Mouse (Mus musculus) embryonic facial prominence, embryonic 12.5 days (tissue): ENCODE results near the gene Mier2. TPM values are rescaled to one million over a fixed set of nuclear protein-coding genes. Genes with fewer than 3 reads are reported as not detected.

Experiments used
- ATAC-seq: fragments of 200-750 bp; cut with Nextera tagmentation; 2 replicates; pipeline ENCODE4 v1.8.0; 2017; ENCODE audit not compliant: insufficient number of reproducible peaks, insufficient read depth, low FRiP score, low TSS enrichment
- H3K27ac ChIP-seq: fragments of 300-500 bp; sonication (generic); 2 replicates; pipeline ENCODE4 v1.5.1; 2016; ENCODE audit warnings: mild to moderate bottlenecking
- H3K27me3 ChIP-seq: fragments of 300-500 bp; sonication (generic); 2 replicates; pipeline ENCODE4 v1.6.1; 2016; ENCODE audit warnings: mild to moderate bottlenecking, moderate library complexity
- H3K36me3 ChIP-seq: fragments of 300-500 bp; sonication (generic); 2 replicates; pipeline ENCODE4 v1.6.1; 2016; ENCODE audit warnings: mild to moderate bottlenecking
- H3K4me1 ChIP-seq: fragments of 300-500 bp; sonication (generic); 2 replicates; pipeline ENCODE4 v1.6.1; 2016
- H3K4me2 ChIP-seq: fragments of 300-500 bp; sonication (generic); replicated peaks from 2 replicates; pipeline ENCODE4 v1.6.1; 2016; ENCODE audit warnings: mild to moderate bottlenecking, moderate library complexity
- H3K4me3 ChIP-seq: fragments of 300-500 bp; sonication (generic); 2 replicates; pipeline ENCODE4 v1.5.1; 2016; ENCODE audit warnings: mild to moderate bottlenecking
- H3K9ac ChIP-seq: fragments of 300-500 bp; sonication (generic); 2 replicates; pipeline ENCODE4 v1.6.1; 2016; ENCODE audit warnings: mild to moderate bottlenecking, moderate library complexity
- H3K9me3 ChIP-seq: fragments of 300-500 bp; sonication (generic); 2 replicates; pipeline ENCODE4 v1.6.1; 2016; ENCODE audit warnings: mild to moderate bottlenecking, moderate library complexity
- WGBS: fragments of 180-500 bp; shearing (Covaris S2); methylation state at CpG from one replicate; pipeline ENCODE4 v1.1.7; 2016; 5-methylcytosine and 5-hydroxymethylcytosine counted together
- microRNA-seq: library from miRNA; unstranded; fragments of <30 nt; microRNA quantifications from one replicate; pipeline ENCODE4, GENCODE M21; 2017
- polyA plus RNA-seq: library from polyadenylated mRNA; unstranded; fragments of >200 nt; fragmentation: Nextera tagmentation; extraction: Ambion mirVana; gene quantifications from 2 replicates; pipeline ENCODE4 v1.2.1, GENCODE M21; 2016

Gene Mier2
- polyA plus RNA-seq, 1 experiment from 2014 or later: 77.4 TPM

DNA sequence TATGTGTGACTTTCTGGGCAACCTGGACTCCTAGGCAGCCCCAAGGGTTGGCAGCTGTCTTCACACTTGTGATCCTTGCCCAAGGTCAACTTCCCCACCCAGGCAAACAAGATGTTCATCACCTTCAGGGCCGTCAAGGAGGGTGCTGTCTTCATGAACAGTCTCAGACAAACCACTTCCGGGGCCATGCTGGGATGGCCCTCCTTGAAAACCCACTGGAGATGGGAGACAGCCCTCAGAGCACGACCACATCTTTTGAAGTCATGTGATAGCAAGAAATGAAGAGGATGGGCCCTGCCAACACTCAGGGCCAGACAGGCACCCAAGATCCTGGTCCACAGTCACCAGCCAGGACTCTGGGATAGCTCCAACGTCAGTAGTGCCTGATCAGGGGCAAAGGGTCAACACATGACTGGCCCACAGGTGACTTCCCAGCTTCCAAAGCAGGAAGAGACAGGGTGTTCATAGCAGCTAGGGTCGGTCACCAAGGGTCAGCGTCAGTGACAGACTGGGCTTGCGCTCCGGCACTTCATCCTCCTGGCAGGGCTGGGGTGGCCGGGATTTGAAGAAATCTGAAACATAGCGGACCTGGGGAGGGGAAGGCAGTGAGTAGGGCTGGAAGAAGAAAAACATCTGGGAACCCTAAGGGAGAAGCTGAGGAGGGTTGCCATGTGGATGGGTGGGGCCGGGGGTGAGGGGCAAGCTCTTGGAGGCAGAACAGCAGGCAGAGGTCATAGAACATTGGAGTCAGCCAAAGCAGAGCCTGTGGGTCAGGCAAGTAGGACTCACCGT is 28.1 kb downstream of the Mier2 start:
- Histone ChIP-seq H3K27ac (no peak overlapping the region), H3K9me3 (no peaks in the 10 kb centered on the region), H3K4me1 (no peaks in the 10 kb centered on the region), H3K9ac (no peak overlapping the region), H3K4me3 (no peak overlapping the region), H3K4me2 (no peak overlapping the region), H3K27me3 (no peaks in the 10 kb centered on the region), H3K36me3 (0 out of 2 replicates have a peak, but pooled peaks cover 6% of the 10 kb centered on the region)
- ATAC-seq: no peak
- 84% methylated on average over 12 of the region's 12 CpGs for WGBS

DNA sequence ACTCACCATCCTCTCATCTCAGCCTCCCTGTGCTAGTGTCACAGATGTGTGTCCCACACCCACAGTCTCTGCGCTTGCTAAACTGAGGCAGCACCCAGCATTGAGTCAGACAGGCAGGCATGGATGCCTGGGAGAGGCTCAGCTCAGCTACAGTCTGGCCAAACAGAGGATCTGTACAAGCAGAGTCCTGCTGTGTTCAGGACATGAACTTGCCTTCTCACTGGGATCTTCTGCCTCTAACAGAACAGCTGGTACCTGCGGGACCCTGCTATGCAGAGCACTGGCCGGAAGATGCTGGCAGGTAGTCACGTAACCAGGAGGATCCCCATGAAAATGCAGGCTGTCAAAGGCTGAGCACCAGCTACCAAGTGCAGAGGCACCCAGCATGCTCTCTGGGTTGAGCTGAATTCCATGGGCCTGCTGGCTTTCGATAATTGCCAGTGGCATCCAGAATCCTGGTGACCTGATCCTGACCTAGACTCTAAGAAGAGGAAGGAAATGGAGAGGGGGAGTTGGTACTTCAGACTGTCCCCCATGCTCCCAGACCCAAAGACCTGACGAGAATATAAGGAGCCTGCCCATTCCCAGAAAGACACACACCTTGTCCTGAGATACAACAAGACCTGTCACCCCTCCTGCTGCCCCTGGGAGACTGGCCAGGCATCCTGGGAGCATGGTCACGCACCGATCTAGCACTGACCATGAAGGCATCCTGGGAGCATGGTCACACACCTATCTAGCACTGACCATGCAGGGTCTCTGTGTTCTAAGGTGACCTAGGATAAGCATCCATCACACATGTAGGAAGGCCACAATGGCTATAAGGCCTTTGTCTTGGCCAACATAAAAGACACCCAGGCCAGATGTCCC is 29.3 kb downstream of the Mier2 start:
- H3K9ac ChIP-seq: no peak overlapping the region
- H3K4me3 ChIP-seq: no peak overlapping the region
- H3K27ac ChIP-seq: no peak overlapping the region
- H3K4me1 ChIP-seq: no peaks in the 10 kb centered on the region
- H3K36me3 ChIP-seq: 0 out of 2 replicates have a peak, but pooled peaks cover 6% of the 10 kb centered on the region
- no peaks in the 10 kb centered on the region for H3K27me3 ChIP-seq
- no peak for ATAC-seq
- H3K4me2 ChIP-seq: no peak overlapping the region
- WGBS: 88% methylated on average over 8 of the region's 8 CpGs
- H3K9me3 ChIP-seq: no peaks in the 10 kb centered on the region

DNA sequence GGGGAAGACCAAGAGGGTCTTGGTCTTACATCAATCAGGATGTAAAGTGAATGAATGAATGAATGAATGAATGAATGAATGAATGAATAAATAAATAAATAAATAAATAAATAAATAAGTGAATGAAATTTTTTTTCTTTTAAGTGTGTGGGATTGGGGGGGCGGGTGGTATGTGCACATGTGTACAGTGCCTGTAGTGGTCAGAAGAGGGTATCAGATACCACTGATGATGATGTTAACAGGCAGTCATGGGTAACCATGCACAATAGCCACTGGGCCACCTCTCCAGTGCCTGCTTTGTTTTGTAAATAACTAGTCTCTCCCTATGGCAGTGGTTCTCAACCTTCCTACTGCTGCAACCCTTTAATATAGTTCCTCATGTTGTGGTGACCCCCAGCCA is 30.6 kb downstream of the Mier2 start:
- Histone ChIP-seq H3K9me3 (no peaks in the 10 kb centered on the region), H3K36me3 (0 out of 2 replicates have a peak, but pooled peaks cover 6% of the 10 kb centered on the region), H3K4me3 (no peak overlapping the region), H3K4me1 (no peaks in the 10 kb centered on the region), H3K27ac (no peak overlapping the region), H3K9ac (no peak overlapping the region), H3K27me3 (no peaks in the 10 kb centered on the region), H3K4me2 (no peak overlapping the region)
- whole genome bisulfite sequencing: 93% methylated on average over 1 of the region's 1 CpGs
- no peak for ATAC-seq

DNA sequence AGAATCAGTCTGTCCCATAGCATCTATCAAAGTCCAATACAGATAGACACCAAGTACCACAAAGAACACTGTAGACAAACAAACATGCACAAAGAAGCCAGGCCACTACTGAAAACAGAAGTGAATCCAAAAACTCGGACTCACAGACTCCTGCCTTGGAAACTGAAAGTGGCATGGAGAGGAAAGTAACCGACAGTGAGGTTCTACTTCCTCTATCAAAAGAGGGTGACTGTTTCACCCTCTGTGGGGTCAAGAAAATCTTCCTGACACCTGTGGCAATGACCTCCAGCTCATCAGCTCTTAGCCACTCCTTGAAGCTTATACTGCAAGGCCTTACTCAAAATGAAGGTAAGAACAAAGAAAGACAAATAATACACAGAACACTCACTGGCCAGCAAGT is 48.3 kb downstream of the Mier2 start:
- no peaks in the 10 kb centered on the region for H3K36me3 ChIP-seq
- WGBS: 83% methylated on average over 2 of the region's 2 CpGs

DNA sequence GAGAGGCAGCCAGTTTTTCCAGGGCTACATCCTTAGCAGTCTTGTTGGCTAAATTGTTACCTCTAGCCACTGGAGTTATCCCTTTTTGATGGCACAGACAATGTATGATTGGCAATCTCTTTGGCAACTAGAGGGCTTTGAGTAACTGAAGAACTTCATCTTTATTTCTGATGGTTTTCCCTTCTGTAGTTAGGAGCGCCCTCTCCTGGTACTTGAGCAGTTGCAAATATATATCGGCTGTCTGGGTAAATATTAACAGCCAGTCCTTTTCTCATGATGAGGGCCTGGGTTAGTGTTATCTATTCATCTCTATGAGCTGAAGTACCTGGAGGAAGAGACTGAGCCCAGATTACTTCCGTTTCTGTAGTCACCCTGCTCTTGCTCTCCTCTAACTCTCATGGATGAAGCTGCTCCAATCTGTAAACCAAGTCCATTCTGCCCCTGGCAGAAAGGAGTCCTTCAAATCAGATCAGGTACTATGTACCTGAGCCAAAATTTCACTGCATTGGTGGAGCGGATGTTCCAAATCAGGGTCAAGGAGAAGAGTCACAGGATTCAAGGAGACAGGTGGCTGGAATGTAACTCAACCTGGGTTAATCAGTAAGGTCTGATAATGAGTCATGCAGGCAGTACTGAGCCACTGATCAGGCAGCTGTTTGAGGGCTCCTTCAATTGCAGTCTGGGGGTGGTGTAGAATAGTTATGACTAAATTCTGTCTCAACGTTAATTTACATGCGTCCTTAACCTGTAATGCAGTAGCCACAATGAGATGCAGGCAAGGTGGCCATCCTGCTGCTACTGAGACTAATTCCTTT is 52.0 kb downstream of the Mier2 start:
- Histone ChIP-seq H3K36me3 (no peaks in the 10 kb centered on the region), H3K4me1 (no peaks in the 10 kb centered on the region), H3K27me3 (no peaks in the 10 kb centered on the region), H3K4me2 (no peak overlapping the region), H3K9ac (no peak overlapping the region), H3K4me3 (no peak overlapping the region), H3K9me3 (no peaks in the 10 kb centered on the region), H3K27ac (no peak overlapping the region)
- 71% methylated on average over 6 of the region's 6 CpGs for WGBS
- no peak for ATAC-seq

More for the DNA sequence above, 48.3 kb downstream of the Mier2 start:
- no peak overlapping the region for H3K9ac ChIP-seq
- H3K9me3 ChIP-seq: no peaks in the 10 kb centered on the region
- no peak for ATAC-seq
- H3K27me3 ChIP-seq: no peaks in the 10 kb centered on the region
- H3K4me1 ChIP-seq: no peaks in the 10 kb centered on the region
- no peak overlapping the region for H3K4me3 ChIP-seq
- H3K27ac ChIP-seq: no peak overlapping the region
- H3K4me2 ChIP-seq: no peak overlapping the region

DNA sequence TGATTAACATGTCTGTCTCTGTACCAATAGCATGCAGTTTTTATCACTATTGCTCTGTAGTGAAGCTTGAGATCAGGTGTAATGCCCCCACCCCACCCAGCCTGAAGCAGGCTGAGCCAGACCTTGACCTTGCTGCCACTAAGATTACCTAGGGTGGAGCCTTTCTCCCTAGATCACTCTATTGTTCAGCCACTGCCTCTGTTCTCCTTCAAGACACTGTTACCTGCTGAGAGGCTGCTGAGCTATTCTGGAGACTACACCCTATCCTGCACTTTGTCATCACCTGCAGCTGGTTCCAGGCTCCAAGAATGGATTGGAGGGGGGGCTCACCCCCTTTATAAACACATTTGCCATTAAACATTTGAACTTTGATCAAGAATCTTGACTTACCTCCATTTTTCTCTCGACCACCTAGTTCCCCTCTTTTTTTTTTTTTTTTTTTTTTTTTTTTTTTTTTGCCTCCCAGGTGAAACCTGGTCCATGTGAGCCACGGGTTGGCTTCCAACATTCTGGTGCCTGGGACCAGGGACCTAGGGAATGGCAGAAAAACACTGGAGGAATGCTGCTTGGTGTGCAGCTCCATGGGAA is 58.2 kb downstream of the Mier2 start:
- H3K4me3 ChIP-seq: no peak overlapping the region
- no peaks in the 10 kb centered on the region for H3K27me3 ChIP-seq
- no peak for ATAC-seq
- WGBS: 38% methylated on average over 2 of the region's 2 CpGs
- no peaks in the 10 kb centered on the region for H3K36me3 ChIP-seq
- no peak overlapping the region for H3K9ac ChIP-seq
- H3K9me3 ChIP-seq: no peaks in the 10 kb centered on the region
- no peak overlapping the region for H3K27ac ChIP-seq
- H3K4me2 ChIP-seq: no peak overlapping the region
- H3K4me1 ChIP-seq: no peaks in the 10 kb centered on the region

DNA sequence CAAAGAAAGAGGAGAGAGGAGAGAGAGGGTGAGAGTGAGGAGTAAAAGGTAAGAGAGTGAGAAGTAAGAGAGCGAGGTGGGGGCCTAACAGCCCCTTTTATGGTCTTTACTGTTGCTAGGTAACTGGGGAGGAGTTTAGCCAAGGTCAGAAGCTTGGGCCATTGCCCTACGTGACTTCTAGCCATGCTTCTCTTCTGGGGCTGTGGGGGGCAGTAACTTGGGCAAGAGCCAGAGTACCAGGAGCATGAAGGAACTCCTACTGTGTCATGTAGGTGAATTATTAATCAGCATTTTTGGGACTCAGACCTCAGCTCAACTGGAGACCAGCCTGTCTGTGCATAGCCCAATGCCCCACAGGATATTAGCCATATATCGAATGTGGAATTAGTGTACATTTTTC is 59.1 kb downstream of the Mier2 start:
- WGBS: 58% methylated on average over 3 of the region's 3 CpGs
- H3K27me3 ChIP-seq: no peaks in the 10 kb centered on the region
- no peak overlapping the region for H3K4me2 ChIP-seq
- no peak for ATAC-seq
- H3K4me3 ChIP-seq: no peak overlapping the region
- H3K4me1 ChIP-seq: no peaks in the 10 kb centered on the region
- no peaks in the 10 kb centered on the region for H3K36me3 ChIP-seq
- no peaks in the 10 kb centered on the region for H3K9me3 ChIP-seq
- H3K27ac ChIP-seq: no peak overlapping the region
- no peak overlapping the region for H3K9ac ChIP-seq

Small RNA genes lying within 50 kb of the gene (microRNA-seq; reads per million reads assigned to microRNA genes)
- 0.73 reads per million for gene Mir6909

Other genes with a start within 250 kb of the Mier2 start
- gene Vmn2r82, start 198.7 kb downstream of the Mier2 start, polyA plus RNA-seq: not detected in 2 replicates
- gene Vmn2r83, start 86.5 kb downstream of the Mier2 start, polyA plus RNA-seq: not detected in 2 replicates
- gene Plpp2, start 21.4 kb downstream of the Mier2 start, polyA plus RNA-seq: 17.0 and 18.3 TPM in 2 replicates
- gene Theg, start 32.1 kb upstream of the Mier2 start, polyA plus RNA-seq: not detected in 2 replicates
- gene C2cd4c, start 58.8 kb upstream of the Mier2 start, polyA plus RNA-seq: 0.03 TPM in 1 of 2 replicates, not detected in the other
- gene Shc2, start 82.7 kb upstream of the Mier2 start, polyA plus RNA-seq: 26.2 and 27.2 TPM in 2 replicates
- not detected in 2 replicates for gene Odf3l2, start 90.5 kb upstream of the Mier2 start, polyA plus RNA-seq
- gene Madcam1, start 109.4 kb upstream of the Mier2 start, polyA plus RNA-seq: 6.7 and 8.4 TPM in 2 replicates
- 66.1 and 68.6 TPM in 2 replicates for gene Tpgs1, start 114.2 kb upstream of the Mier2 start, polyA plus RNA-seq
- 137 and 146 TPM in 2 replicates for gene Cdc34, start 127.0 kb upstream of the Mier2 start, polyA plus RNA-seq
- 0.55 and 1.5 TPM in 2 replicates for gene Gzmm, start 133.8 kb upstream of the Mier2 start, polyA plus RNA-seq
- 689 and 691 TPM in 2 replicates for gene Bsg, start 149.3 kb upstream of the Mier2 start, polyA plus RNA-seq
- 0.06 and 0.08 TPM in 2 replicates for gene Hcn2, start 161.4 kb upstream of the Mier2 start, polyA plus RNA-seq
- 49.6 and 54.0 TPM in 2 replicates for gene Polrmt, start 191.4 kb upstream of the Mier2 start, polyA plus RNA-seq
- gene Fgf22, start 199.9 kb upstream of the Mier2 start, polyA plus RNA-seq: 0.33 and 0.65 TPM in 2 replicates
- 109 and 111 TPM in 2 replicates for gene Rnf126, start 211.8 kb upstream of the Mier2 start, polyA plus RNA-seq
- gene Fstl3, start 222.1 kb upstream of the Mier2 start, polyA plus RNA-seq: 3.5 and 3.7 TPM in 2 replicates
- gene Prss57, start 235.8 kb upstream of the Mier2 start, polyA plus RNA-seq: 0.06 TPM in 1 of 2 replicates, not detected in the other
- 132 and 142 TPM in 2 replicates for gene Palm, start 238.4 kb upstream of the Mier2 start, polyA plus RNA-seq